Mouse (Mus musculus) thymus, adult 2 months (tissue): ENCODE results near the gene Lefty1. TPM values are rescaled to one million over a fixed set of nuclear protein-coding genes. Genes with fewer than 3 reads are reported as not detected.
A peak's percentile ranks its signal among the peaks of the same experiment; 100 is the strongest.

ENCODE experiments used
- DNase-seq: peaks from one replicate; pipeline ENCODE4 v3.0.0; 2021
- H3K27ac ChIP-seq: fragments of 200-500 bp; 2 replicates; pipeline ENCODE4 v1.5.1; 2012; ENCODE audit warnings: low read length, control low read depth; ENCODE audit not compliant: control insufficient read depth, insufficient read depth
- H3K27me3 ChIP-seq: fragments of 200-500 bp; 2 replicates; pipeline ENCODE4 v1.6.1; 2012; ENCODE audit warnings: mild to moderate bottlenecking, low read length, moderate library complexity, mixed read lengths; ENCODE audit not compliant: control insufficient read depth, insufficient read depth
- H3K36me3 ChIP-seq: fragments of 200-500 bp; 2 replicates; pipeline ENCODE4 v1.6.1; 2012; ENCODE audit warnings: mild to moderate bottlenecking, low read length, moderate library complexity; ENCODE audit not compliant: control insufficient read depth, insufficient read depth
- H3K4me1 ChIP-seq: fragments of 200-500 bp; replicated peaks from 2 replicates; pipeline ENCODE4 v1.6.1; 2012; ENCODE audit warnings: low read length; ENCODE audit not compliant: control insufficient read depth, insufficient read depth
- H3K4me3 ChIP-seq: fragments of 200-500 bp; 2 replicates; pipeline ENCODE4 v1.5.1; 2012; ENCODE audit warnings: mild to moderate bottlenecking, low read length, control low read depth, moderate library complexity; ENCODE audit not compliant: control insufficient read depth, insufficient read depth
- CTCF ChIP-seq: fragments of 200-500 bp; IDR thresholded peaks from 2 replicates; pipeline ENCODE4 v1.5.1; 2012; ENCODE audit warnings: mild to moderate bottlenecking, control low read depth, low read length, moderate library complexity, borderline replicate concordance; ENCODE audit not compliant: control insufficient read depth, poor library complexity, insufficient read depth; ENCODE audit errors: extremely low read depth
- POLR2A ChIP-seq: fragments of 200-500 bp; IDR thresholded peaks from 2 replicates; pipeline ENCODE4 v1.6.1; 2012; ENCODE audit warnings: mild to moderate bottlenecking, low read length, control low read depth, moderate library complexity; ENCODE audit not compliant: control insufficient read depth, poor library complexity, insufficient read depth; ENCODE audit errors: extremely low read depth
- WGBS: fragments of 180-500 bp; shearing (Covaris S2); methylation state at CpG from one replicate; pipeline ENCODE4 v1.1.7; 2018; 5-methylcytosine and 5-hydroxymethylcytosine counted together
- polyA plus RNA-seq: library from polyadenylated mRNA; depleted of rRNA; stranded (reverse); fragments of >200 nt; gene quantifications from 2 replicates; pipeline ENCODE4 v1.2.3, GENCODE M21; 2012

Lefty1 gene
- polyA plus RNA-seq, 1 experiment: 6.0 TPM

- H3K27ac ChIP-seq: peak within 1 kb of the TSS; percentile 15; the same call in 1 of the 2 replicates
- TF ChIP-seq CTCF (no peak), POLR2A (peak; percentile 35; the same call in 1 of the 2 replicates)
- peak; percentile 70 for DNase-seq
- H3K4me1 ChIP-seq: peaks cover 51% of the 10 kb centered on the region
- H3K4me3 ChIP-seq: peak within 1 kb of the TSS; percentile 56
- no peaks in the 10 kb centered on the region for H3K27me3 ChIP-seq
- under 1% methylated on average over 73 of the region's 73 CpGs for whole genome bisulfite sequencing
- no peaks in the 10 kb centered on the region for H3K36me3 ChIP-seq
Observed at GRCm38 (mm10) chr1:180942166-180943031, 7.6 kb downstream of the Lefty1 start, which contains the start of gene Tmem63a. TSS of gene Tmem63a (plus strand) at chr1:180942344.

DNA sequence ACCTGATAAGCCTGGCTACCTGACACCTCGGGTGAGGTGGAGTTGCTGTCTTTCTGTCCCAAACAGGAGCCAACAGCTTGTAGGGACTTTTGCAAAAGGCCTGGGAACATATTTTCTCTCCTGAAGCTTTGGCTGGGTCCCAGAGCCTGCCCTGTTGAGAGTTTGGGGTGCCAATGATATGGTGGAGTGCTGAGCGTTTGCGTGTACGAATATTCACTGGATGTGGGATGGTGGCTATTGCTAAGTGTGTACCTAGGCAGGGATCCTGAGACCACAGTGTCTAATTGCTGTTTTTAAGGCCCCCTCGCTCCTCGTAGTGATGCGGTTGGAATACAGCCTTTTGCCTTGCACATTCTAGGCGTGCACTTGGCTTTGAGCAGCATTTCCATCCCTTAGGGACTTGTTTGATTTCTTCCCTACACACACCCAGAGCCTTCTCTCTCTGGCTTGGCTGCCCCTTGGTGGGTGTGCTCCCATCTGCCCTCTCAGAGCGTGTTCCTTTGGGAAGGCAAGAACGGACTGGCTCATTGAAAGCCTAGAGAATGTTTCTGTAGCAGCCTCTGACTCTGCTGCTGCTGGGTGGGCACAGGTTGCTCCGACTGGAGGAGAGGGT lies 8.3 kb downstream of the Lefty1 start:
- peak overlapping the region; percentile 56 for H3K4me3 ChIP-seq
- no peak for DNase-seq
- TF ChIP-seq POLR2A (no peak), CTCF (no peak)
- H3K4me1 ChIP-seq: peaks cover 51% of the 10 kb centered on the region
- H3K27ac ChIP-seq: peak overlapping the region; percentile 20; the same call in 1 of the 2 replicates
- H3K27me3 ChIP-seq: no peaks in the 10 kb centered on the region
- no peaks in the 10 kb centered on the region for H3K36me3 ChIP-seq
- 70% methylated on average over 11 of the region's 11 CpGs for WGBS

DNA sequence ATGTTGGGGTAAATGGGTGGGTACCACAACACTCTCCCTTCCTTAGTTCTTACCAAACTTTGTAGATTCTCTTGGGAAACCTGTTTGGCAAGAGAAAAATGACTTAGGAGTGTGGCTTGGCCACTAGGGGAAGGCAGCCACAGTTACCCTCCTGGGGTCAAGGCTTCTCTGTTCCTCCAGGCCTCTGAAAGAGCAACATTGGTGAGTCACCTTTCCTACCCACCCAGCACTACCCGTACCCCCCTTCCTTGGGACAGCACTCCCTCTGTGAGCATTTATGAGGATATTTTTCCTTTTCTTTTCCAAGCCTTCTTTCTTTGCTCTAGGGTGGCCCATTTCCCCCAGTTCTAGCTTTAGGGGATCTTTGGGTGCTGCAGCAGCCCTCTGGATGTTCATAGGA lies 9.1 kb downstream of the Lefty1 start:
- 81% methylated on average over 1 of the region's 1 CpGs for WGBS
- Histone ChIP-seq H3K27ac (no peak overlapping the region), H3K4me1 (peaks cover 51% of the 10 kb centered on the region), H3K36me3 (no peaks in the 10 kb centered on the region), H3K27me3 (no peaks in the 10 kb centered on the region), H3K4me3 (no peak overlapping the region)
- TF ChIP-seq POLR2A (no peak), CTCF (no peak)
- no peak for DNase-seq

- WGBS: 82% methylated on average over 4 of the region's 4 CpGs
- Histone ChIP-seq H3K4me3 (no peak overlapping the region), H3K27ac (peak overlapping the region; percentile 15), H3K27me3 (no peaks in the 10 kb centered on the region), H3K4me1 (peaks cover 51% of the 10 kb centered on the region), H3K36me3 (no peaks in the 10 kb centered on the region)
- DNase-seq: no peak
- TF ChIP-seq POLR2A: no peak
- TF ChIP-seq CTCF: no peak
Observed at GRCm38 (mm10) chr1:180944553-180944952, 9.7 kb downstream of the Lefty1 start.

GRCm38 (mm10) chr1:180945001-180945980 lies 10.5 kb downstream of the Lefty1 start:
- DNase-seq: peak; percentile 44
- TF ChIP-seq POLR2A: no peak
- TF ChIP-seq CTCF: no peak
- 14% methylated on average over 20 of the region's 20 CpGs for WGBS
- no peaks in the 10 kb centered on the region for H3K36me3 ChIP-seq
- H3K4me3 ChIP-seq: peak overlapping the region; percentile 18
- peak overlapping the region; percentile 49 for H3K27ac ChIP-seq
- no peaks in the 10 kb centered on the region for H3K27me3 ChIP-seq
- peaks cover 51% of the 10 kb centered on the region for H3K4me1 ChIP-seq
